Mouse (Mus musculus): ENCODE measurements around the gene Trit1. TPM values are rescaled to one million over a fixed set of nuclear protein-coding genes. Genes with fewer than 3 reads are reported as not detected.
A peak's percentile ranks its signal among the peaks of the same experiment; 100 is the strongest.

Gene Trit1
- polyA plus RNA-seq, 1 experiment, result 5.0 TPM

- Histone ChIP-seq H3K4me3 (ENCODE audit: extremely low read depth, insufficient read depth, insufficient read length) (no peak overlapping the region), H3K4me1 (ENCODE audit: control insufficient read depth, insufficient read depth, insufficient read length) (peaks cover 8% of the 10 kb centered on the region), H3K27ac (ENCODE audit: insufficient read depth, low read length) (no peak overlapping the region), H3K36me3 (ENCODE audit: control insufficient read depth, insufficient read depth, low read length) (no peaks in the 10 kb centered on the region), H3K27me3 (ENCODE audit: control insufficient read depth, insufficient read depth, low read length) (no peaks in the 10 kb centered on the region)
- no peak for DNase-seq (ENCODE audit: low read depth in 1 of 2, low spot score in 2 of 2)
- TF ChIP-seq CTCF (IDR thresholded peaks at IDR 0.05; ENCODE audit: extremely low read depth, insufficient read depth, insufficient read length, insufficient replicate concordance) (no peak), POLR2A (IDR thresholded peaks at IDR 0.05; ENCODE audit: low read depth, low read length) (no peak)
- whole genome bisulfite sequencing, result 69% methylated on average over 5 of the region's 5 CpGs
These were observed 3.0 kb upstream of the Trit1 start for GRCm38 (mm10) chr4:123013346-123013945.

DNA sequence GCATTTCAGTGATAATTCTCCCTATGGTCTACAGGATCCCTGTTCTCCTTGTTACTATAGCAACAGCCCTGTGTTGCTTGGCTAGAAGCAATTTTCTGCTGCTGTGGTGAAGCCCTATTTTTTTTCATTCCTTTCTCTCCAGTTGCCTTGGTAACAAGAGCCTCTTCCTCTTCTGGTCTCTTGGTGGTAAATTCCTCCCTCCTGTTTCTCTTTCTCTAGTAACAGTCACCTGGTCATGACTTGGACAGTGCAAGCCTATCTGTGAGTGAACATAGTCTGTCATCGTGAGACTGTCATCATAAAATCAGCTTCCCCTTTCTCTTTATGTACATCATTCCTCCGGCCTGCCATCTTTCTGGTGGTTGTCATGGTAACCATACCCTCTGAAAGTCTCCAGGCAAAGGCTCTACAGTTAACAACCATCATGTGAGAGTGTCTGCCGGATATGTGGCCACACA is 2.4 kb upstream of the Trit1 start:
- Histone ChIP-seq H3K4me3 (ENCODE audit: extremely low read depth, insufficient read depth, insufficient read length) (no peak overlapping the region), H3K27me3 (ENCODE audit: control insufficient read depth, insufficient read depth, low read length) (no peaks in the 10 kb centered on the region), H3K4me1 (ENCODE audit: control insufficient read depth, insufficient read depth, insufficient read length) (peaks cover 13% of the 10 kb centered on the region), H3K36me3 (ENCODE audit: control insufficient read depth, insufficient read depth, low read length) (no peaks in the 10 kb centered on the region), H3K27ac (ENCODE audit: insufficient read depth, low read length) (no peak overlapping the region)
- DNase-seq (ENCODE audit: low read depth in 1 of 2, low spot score in 2 of 2), result peak in 1 of 2 experiments; percentile 68
- WGBS, result 21% methylated on average over 3 of the region's 3 CpGs
- TF ChIP-seq CTCF (IDR thresholded peaks at IDR 0.05; ENCODE audit: extremely low read depth, insufficient read depth, insufficient read length, insufficient replicate concordance) (no peak), POLR2A (IDR thresholded peaks at IDR 0.05; ENCODE audit: low read depth, low read length) (no peak)

- 69% methylated on average over 7 of the region's 7 CpGs for WGBS
- Histone ChIP-seq H3K27me3 (ENCODE audit: control insufficient read depth, insufficient read depth, low read length) (no peaks in the 10 kb centered on the region), H3K4me3 (ENCODE audit: extremely low read depth, insufficient read depth, insufficient read length) (no peak overlapping the region), H3K4me1 (ENCODE audit: control insufficient read depth, insufficient read depth, insufficient read length) (peaks cover 17% of the 10 kb centered on the region), H3K27ac (ENCODE audit: insufficient read depth, low read length) (no peak overlapping the region), H3K36me3 (ENCODE audit: control insufficient read depth, insufficient read depth, low read length) (no peaks in the 10 kb centered on the region)
- DNase-seq (ENCODE audit: low read depth in 1 of 2, low spot score in 2 of 2), result no peak
- TF ChIP-seq CTCF (IDR thresholded peaks at IDR 0.05; ENCODE audit: extremely low read depth, insufficient read depth, insufficient read length, insufficient replicate concordance) (no peak), POLR2A (IDR thresholded peaks at IDR 0.05; ENCODE audit: low read depth, low read length) (no peak)
These were observed 1.7 kb upstream of the Trit1 start for GRCm38 (mm10) chr4:123014501-123015282.

DNA sequence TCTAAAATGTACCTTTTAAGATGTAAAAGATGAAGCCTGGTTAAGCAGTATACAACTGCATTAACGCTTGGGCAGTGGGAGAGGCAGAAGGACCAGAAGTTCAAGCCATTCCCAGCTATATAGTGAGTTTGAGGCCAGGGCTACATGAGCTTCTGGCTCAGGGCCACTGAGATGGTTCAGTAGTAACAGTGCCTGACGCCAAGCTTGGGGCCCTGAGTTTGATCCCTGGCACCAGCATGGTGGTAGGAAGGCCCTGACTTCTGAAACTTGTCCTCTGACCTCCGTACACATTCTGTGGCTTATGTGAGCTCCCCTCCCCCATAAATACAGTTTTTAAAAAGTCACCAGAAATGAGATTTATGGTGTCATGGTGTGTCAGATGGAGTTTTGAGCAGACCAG is 5.2 kb downstream of the Trit1 start:
- no peaks in the 10 kb centered on the region for H3K27me3 ChIP-seq (ENCODE audit: control insufficient read depth, insufficient read depth, low read length)
- WGBS, result 92% methylated on average over 3 of the region's 3 CpGs
- H3K4me3 ChIP-seq (ENCODE audit: extremely low read depth, insufficient read depth, insufficient read length), result no peak overlapping the region
- no peak for DNase-seq (ENCODE audit: low read depth in 1 of 2, low spot score in 2 of 2)
- TF ChIP-seq POLR2A (IDR thresholded peaks at IDR 0.05; ENCODE audit: low read depth, low read length) (no peak), CTCF (IDR thresholded peaks at IDR 0.05; ENCODE audit: extremely low read depth, insufficient read depth, insufficient read length, insufficient replicate concordance) (no peak)
- H3K27ac ChIP-seq (ENCODE audit: insufficient read depth, low read length), result no peak overlapping the region
- 0 out of 2 replicates have a peak, but pooled peaks cover 1% of the 10 kb centered on the region for H3K36me3 ChIP-seq (ENCODE audit: control insufficient read depth, insufficient read depth, low read length)
- peaks cover 23% of the 10 kb centered on the region for H3K4me1 ChIP-seq (ENCODE audit: control insufficient read depth, insufficient read depth, insufficient read length)

GRCm38 (mm10) chr4:123022896-123023295 is 6.5 kb downstream of the Trit1 start:
- Histone ChIP-seq H3K4me1 (ENCODE audit: control insufficient read depth, insufficient read depth, insufficient read length) (peaks cover 22% of the 10 kb centered on the region), H3K36me3 (ENCODE audit: control insufficient read depth, insufficient read depth, low read length) (0 out of 2 replicates have a peak, but pooled peaks cover 1% of the 10 kb centered on the region), H3K4me3 (ENCODE audit: extremely low read depth, insufficient read depth, insufficient read length) (no peak overlapping the region), H3K27me3 (ENCODE audit: control insufficient read depth, insufficient read depth, low read length) (no peaks in the 10 kb centered on the region), H3K27ac (ENCODE audit: insufficient read depth, low read length) (no peak overlapping the region)
- no peak for DNase-seq (ENCODE audit: low read depth in 1 of 2, low spot score in 2 of 2)
- 78% methylated on average over 1 of the region's 1 CpGs for WGBS
- TF ChIP-seq CTCF (IDR thresholded peaks at IDR 0.05; ENCODE audit: extremely low read depth, insufficient read depth, insufficient read length, insufficient replicate concordance), result no peak
- TF ChIP-seq POLR2A (IDR thresholded peaks at IDR 0.05; ENCODE audit: low read depth, low read length), result no peak

DNA sequence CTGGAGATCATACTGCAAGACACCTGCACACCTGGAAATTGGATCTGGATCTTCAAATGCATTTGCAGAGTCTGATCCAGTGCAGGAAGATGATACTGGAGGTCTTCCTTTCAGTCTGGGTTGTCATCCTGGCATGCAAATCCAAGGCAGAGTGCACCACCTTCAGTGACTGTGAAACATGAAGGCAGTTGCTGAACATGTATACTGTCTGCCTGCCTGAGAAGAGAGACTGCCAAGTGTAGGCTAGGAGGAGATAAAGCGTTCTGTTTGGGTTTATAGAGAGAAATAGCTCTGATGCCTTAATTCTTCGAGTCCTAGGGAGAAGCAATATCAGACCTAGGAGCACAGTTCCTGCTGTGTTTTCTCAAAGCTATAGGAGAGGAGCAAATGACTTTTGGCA is 9.0 kb downstream of the Trit1 start:
- WGBS, result 43% methylated on average over 2 of the region's 2 CpGs
- Histone ChIP-seq H3K27me3 (ENCODE audit: control insufficient read depth, insufficient read depth, low read length) (no peaks in the 10 kb centered on the region), H3K4me1 (ENCODE audit: control insufficient read depth, insufficient read depth, insufficient read length) (peaks cover 11% of the 10 kb centered on the region), H3K27ac (ENCODE audit: insufficient read depth, low read length) (peak overlapping the region; percentile 83), H3K36me3 (ENCODE audit: control insufficient read depth, insufficient read depth, low read length) (0 out of 2 replicates have a peak, but pooled peaks cover 1% of the 10 kb centered on the region), H3K4me3 (ENCODE audit: extremely low read depth, insufficient read depth, insufficient read length) (no peak overlapping the region)
- no peak for TF ChIP-seq POLR2A (IDR thresholded peaks at IDR 0.05; ENCODE audit: low read depth, low read length)
- no peak for TF ChIP-seq CTCF (IDR thresholded peaks at IDR 0.05; ENCODE audit: extremely low read depth, insufficient read depth, insufficient read length, insufficient replicate concordance)
- DNase-seq (ENCODE audit: low read depth in 1 of 2, low spot score in 2 of 2), result no peak
